Mouse (Mus musculus) midbrain, embryonic 15.5 days (tissue): ENCODE results near the gene Oas1f. TPM values are rescaled to one million over a fixed set of nuclear protein-coding genes. Genes with fewer than 3 reads are reported as not detected.
"Not testable (repeated sequence)": the region's sequence is repeated elsewhere in the genome, so short reads cannot be mapped to it uniquely, and the experiment has no call there.

Experiments
- ATAC-seq: fragments of 200-750 bp; cut with Nextera tagmentation; replicated peaks from 2 replicates; pipeline ENCODE4 v1.8.0; 2017; ENCODE audit warnings: moderate TSS enrichment
- H3K27ac ChIP-seq: fragments of 300-500 bp; sonication (generic); 2 replicates; pipeline ENCODE4 v1.5.1; 2015; ENCODE audit warnings: mild to moderate bottlenecking, inconsistent platforms
- H3K27me3 ChIP-seq: fragments of 300-500 bp; sonication (generic); replicated peaks from 2 replicates; pipeline ENCODE4 v1.6.1; 2015; ENCODE audit warnings: inconsistent platforms
- H3K36me3 ChIP-seq: fragments of 300-500 bp; sonication (generic); replicated peaks from 2 replicates; pipeline ENCODE4 v1.6.1; 2015; ENCODE audit warnings: inconsistent platforms
- H3K4me1 ChIP-seq: fragments of 300-500 bp; sonication (generic); 2 replicates; pipeline ENCODE4 v1.6.1; 2015; ENCODE audit warnings: inconsistent platforms
- H3K4me2 ChIP-seq: fragments of 300-500 bp; sonication (generic); 2 replicates; pipeline ENCODE4 v1.6.1; 2015; ENCODE audit warnings: inconsistent platforms, mild to moderate bottlenecking, moderate library complexity
- H3K4me3 ChIP-seq: fragments of 300-500 bp; sonication (generic); 2 replicates; pipeline ENCODE4 v1.5.1; 2015; ENCODE audit warnings: mild to moderate bottlenecking, inconsistent platforms
- H3K9ac ChIP-seq: fragments of 300-500 bp; sonication (generic); 2 replicates; pipeline ENCODE4 v1.6.1; 2015; ENCODE audit warnings: mild to moderate bottlenecking, inconsistent platforms
- H3K9me3 ChIP-seq: fragments of 300-500 bp; sonication (generic); 2 replicates; pipeline ENCODE4 v1.6.1; 2016; ENCODE audit warnings: inconsistent platforms
- WGBS: fragments of 180-500 bp; shearing (Covaris S2); methylation state at CpG from one replicate; pipeline ENCODE4 v1.1.7; 2015; ENCODE audit warnings: mixed read lengths; 5-methylcytosine and 5-hydroxymethylcytosine counted together
- polyA plus RNA-seq: library from polyadenylated mRNA; unstranded; fragments of >200 nt; fragmentation: Nextera tagmentation; extraction: Ambion mirVana; gene quantifications from 2 replicates; pipeline ENCODE4 v1.2.1, GENCODE M21; 2015

The Oas1f gene
- polyA plus RNA-seq, 1 experiment from 2014 or later = not detected

- 9% methylated on average over 8 of the region's 8 CpGs for WGBS
- no peak overlapping the region for H3K9ac ChIP-seq
- no peaks in the 10 kb centered on the region for H3K27me3 ChIP-seq
- ATAC-seq = no peak
- H3K36me3 ChIP-seq = no peaks in the 10 kb centered on the region
- no peak overlapping the region for H3K4me2 ChIP-seq
- H3K27ac ChIP-seq = no peak overlapping the region
- H3K9me3 ChIP-seq = no peaks in the 10 kb centered on the region
- H3K4me1 ChIP-seq = peaks cover 9% of the 10 kb centered on the region; the same call in 1 of the 2 replicates
- H3K4me3 ChIP-seq = no peak overlapping the region
Measured at GRCm38 (mm10) chr5:120836731-120837585, 10.2 kb upstream of the Oas1f start.

- H3K27me3 ChIP-seq = no peaks in the 10 kb centered on the region
- no peak for ATAC-seq
- no peaks in the 10 kb centered on the region for H3K36me3 ChIP-seq
- H3K4me1 ChIP-seq = no peaks in the 10 kb centered on the region
- H3K9ac ChIP-seq = no peak overlapping the region
- no peak overlapping the region for H3K4me2 ChIP-seq
- no peaks in the 10 kb centered on the region for H3K9me3 ChIP-seq
- H3K27ac ChIP-seq = no peak overlapping the region
- no peak overlapping the region for H3K4me3 ChIP-seq
- 75% methylated on average over 3 of the region's 3 CpGs for WGBS
Measured at GRCm38 (mm10) chr5:120844713-120845112, 2.5 kb upstream of the Oas1f start.

- 62% methylated on average over 3 of the region's 3 CpGs for WGBS
- no peaks in the 10 kb centered on the region for H3K27me3 ChIP-seq
Measured at GRCm38 (mm10) chr5:120849601-120850136, 2.5 kb downstream of the Oas1f start.

GRCm38 (mm10) chr5:120859241-120859640 lies 12.1 kb downstream of the Oas1f start:
- H3K27ac ChIP-seq = no peak overlapping the region
- 88% methylated on average over 2 of the region's 2 CpGs for WGBS
- H3K36me3 ChIP-seq = no peaks in the 10 kb centered on the region
- H3K4me2 ChIP-seq = no peak overlapping the region
- no peak overlapping the region for H3K4me3 ChIP-seq
- peaks cover 6% of the 10 kb centered on the region for H3K9me3 ChIP-seq
- H3K9ac ChIP-seq = no peak overlapping the region
- no peak for ATAC-seq
- no peaks in the 10 kb centered on the region for H3K4me1 ChIP-seq
- no peaks in the 10 kb centered on the region for H3K27me3 ChIP-seq

More at GRCm38 (mm10) chr5:120849601-120850136, 2.5 kb downstream of the Oas1f start:
- H3K36me3 ChIP-seq = no peaks in the 10 kb centered on the region
- H3K27ac ChIP-seq = no peak overlapping the region
- no peak for ATAC-seq
- peaks cover 9% of the 10 kb centered on the region for H3K9me3 ChIP-seq
- H3K4me2 ChIP-seq = no peak overlapping the region
- H3K9ac ChIP-seq = no peak overlapping the region
- no peak overlapping the region for H3K4me3 ChIP-seq
- no peaks in the 10 kb centered on the region for H3K4me1 ChIP-seq

GRCm38 (mm10) chr5:120861121-120861520 lies 14.0 kb downstream of the Oas1f start, which contains the start of gene Oas1h:
TSS of gene Oas1h (plus strand) at chr5:120861421.
- ATAC-seq = no peak

GRCm38 (mm10) chr5:120865336-120865860 lies 18.2 kb downstream of the Oas1f start:
- WGBS = 69% methylated on average over 3 of the region's 3 CpGs
- H3K4me3 ChIP-seq = no peak overlapping the region
- no peak overlapping the region for H3K27ac ChIP-seq
- H3K4me1 ChIP-seq = no peaks in the 10 kb centered on the region
- no peaks in the 10 kb centered on the region for H3K9me3 ChIP-seq
- H3K36me3 ChIP-seq = no peaks in the 10 kb centered on the region
- no peak overlapping the region for H3K9ac ChIP-seq
- ATAC-seq = no peak
- no peaks in the 10 kb centered on the region for H3K27me3 ChIP-seq
- no peak overlapping the region for H3K4me2 ChIP-seq

More at GRCm38 (mm10) chr5:120861121-120861520, 14.0 kb downstream of the Oas1f start, which contains the start of gene Oas1h:
- WGBS = 49% methylated on average over 4 of the region's 4 CpGs
- Histone ChIP-seq H3K27ac (no peak within 1 kb of the TSS), H3K4me2 (no peak within 1 kb of the TSS), H3K27me3 (no peaks in the 10 kb centered on the region), H3K4me3 (no peak within 1 kb of the TSS), H3K36me3 (no peaks in the 10 kb centered on the region), H3K4me1 (no peaks in the 10 kb centered on the region), H3K9me3 (no peaks in the 10 kb centered on the region), H3K9ac (no peak within 1 kb of the TSS)

GRCm38 (mm10) chr5:120869436-120870015 lies 22.4 kb downstream of the Oas1f start:
- Histone ChIP-seq H3K4me1 (no peaks in the 10 kb centered on the region), H3K4me2 (no peak overlapping the region), H3K36me3 (no peaks in the 10 kb centered on the region), H3K9me3 (no peaks in the 10 kb centered on the region), H3K27ac (no peak overlapping the region), H3K9ac (no peak overlapping the region), H3K4me3 (no peak overlapping the region), H3K27me3 (no peaks in the 10 kb centered on the region)
- ATAC-seq = no peak
- 82% methylated on average over 7 of the region's 7 CpGs for WGBS

- Histone ChIP-seq H3K9ac (no peak overlapping the region), H3K4me2 (no peak overlapping the region)
- 60% methylated on average over 3 of the region's 3 CpGs for WGBS
Measured at GRCm38 (mm10) chr5:120870081-120870480, 22.9 kb downstream of the Oas1f start.

GRCm38 (mm10) chr5:120870782-120871181 lies 23.6 kb downstream of the Oas1f start:
- Histone ChIP-seq H3K36me3 (no peaks in the 10 kb centered on the region), H3K4me1 (no peaks in the 10 kb centered on the region), H3K4me2 (no peak overlapping the region), H3K27ac (no peak overlapping the region), H3K4me3 (no peak overlapping the region), H3K27me3 (no peaks in the 10 kb centered on the region), H3K9ac (no peak overlapping the region), H3K9me3 (no peaks in the 10 kb centered on the region)
- no peak for ATAC-seq
- 89% methylated on average over 7 of the region's 7 CpGs for WGBS

More at GRCm38 (mm10) chr5:120870081-120870480, 22.9 kb downstream of the Oas1f start:
- Histone ChIP-seq H3K4me1 (no peaks in the 10 kb centered on the region), H3K9me3 (no peaks in the 10 kb centered on the region), H3K36me3 (no peaks in the 10 kb centered on the region), H3K27me3 (no peaks in the 10 kb centered on the region), H3K27ac (no peak overlapping the region), H3K4me3 (no peak overlapping the region)
- no peak for ATAC-seq

- no peaks in the 10 kb centered on the region for H3K27me3 ChIP-seq
- no peak overlapping the region for H3K4me2 ChIP-seq
- H3K9ac ChIP-seq = no peak overlapping the region
- H3K4me3 ChIP-seq = no peak overlapping the region
- H3K36me3 ChIP-seq = no peaks in the 10 kb centered on the region
- WGBS = 57% methylated on average over 2 of the region's 2 CpGs
- H3K9me3 ChIP-seq = no peaks in the 10 kb centered on the region
- no peak for ATAC-seq
- H3K27ac ChIP-seq = no peak overlapping the region
- no peaks in the 10 kb centered on the region for H3K4me1 ChIP-seq
Measured at GRCm38 (mm10) chr5:120871469-120871868, 24.3 kb downstream of the Oas1f start.

GRCm38 (mm10) chr5:120876839-120877238 lies 29.7 kb downstream of the Oas1f start:
- not testable (repeated sequence) for H3K4me2 ChIP-seq, H3K4me1 ChIP-seq, H3K36me3 ChIP-seq, H3K27ac ChIP-seq, H3K4me3 ChIP-seq, H3K27me3 ChIP-seq, H3K9ac ChIP-seq, ATAC-seq, H3K9me3 ChIP-seq
- WGBS = 78% methylated on average over 2 of the region's 3 CpGs

GRCm38 (mm10) chr5:120877407-120877806 lies 30.2 kb downstream of the Oas1f start:
- H3K36me3 ChIP-seq, H3K9ac ChIP-seq: not testable (repeated sequence)
- 74% methylated on average over 2 of the region's 2 CpGs for WGBS

More at GRCm38 (mm10) chr5:120877407-120877806, 30.2 kb downstream of the Oas1f start:
- H3K27ac ChIP-seq, ATAC-seq, H3K4me2 ChIP-seq, H3K27me3 ChIP-seq, H3K4me3 ChIP-seq, H3K9me3 ChIP-seq, H3K4me1 ChIP-seq: not testable (repeated sequence)
